Mouse (Mus musculus) lung, adult 2 months (tissue): Measurements from ENCODE around the gene Slc25a42.

Source experiments
- CTCF ChIP-seq: fragments of 200-500 bp; IDR thresholded peaks from 2 replicates; pipeline ENCODE4 v1.5.1; 2011; ENCODE audit warnings: mild to moderate bottlenecking, low read length, control low read depth; ENCODE audit not compliant: insufficient read depth
- POLR2A ChIP-seq: fragments of 200-500 bp; IDR thresholded peaks from 2 replicates; pipeline ENCODE4 v1.6.1; 2011; ENCODE audit warnings: low read depth, mild to moderate bottlenecking, control low read depth, low read length, borderline replicate concordance; ENCODE audit errors: extremely low read depth

GRCm38 (mm10) chr8:70134931-70135330 lies 77.2 kb downstream of the Slc25a42 start:
- TF ChIP-seq CTCF (no peak), POLR2A (no peak)
